8 mouse cellular contexts compared by ENCODE assay signal in genomic region chr10:62650881-62651810, GRCm38 (mm10). TPM values are rescaled to one million over a fixed set of nuclear protein-coding genes. Genes with fewer than 3 reads are reported as not detected.
DNase-seq lines count a peak whose midpoint lies in the region; ATAC-seq and TF ChIP-seq lines count a peak whose summit lies in the region.

Gene Ddx50, minus strand, starts transcription at chr10:62651218.

- no peak for TF ChIP-seq CTCF in G1E (IDR thresholded peaks at IDR 0.05; ENCODE audit: low read depth, low read length)
- TF ChIP-seq CTCF in layer of hippocampus, adult 2 months (conservative IDR thresholded peaks at IDR 0.05), result no peak
- TF ChIP-seq CTCF in lung, embryonic 14.5 days (IDR thresholded peaks at IDR 0.05; ENCODE audit: low read depth), result no peak
- TF ChIP-seq CTCF in olfactory bulb, adult 2 months (IDR thresholded peaks at IDR 0.05; ENCODE audit: insufficient read depth, low read depth, low read length), result no peak
- TF ChIP-seq CTCF in thymus, adult 2 months (IDR thresholded peaks at IDR 0.05; ENCODE audit: borderline replicate concordance, control insufficient read depth, extremely low read depth, insufficient read depth, low read length, poor library complexity), result peak; percentile 67; the same call in 1 of the 2 replicates

- H3K4me2 ChIP-seq in forebrain, embryonic 16.5 days (ENCODE audit: low read length), result peak within 1 kb of the TSS; percentile 89
- peak within 1 kb of the TSS; percentile 87 for H3K4me2 ChIP-seq in lung, embryonic 14.5 days

- no peaks in the 10 kb centered on the region for H3K27me3 ChIP-seq in G1E (ENCODE audit: insufficient read depth, low read length)
- H3K27me3 ChIP-seq in forebrain, embryonic 16.5 days (replicated peaks; ENCODE audit: control insufficient read depth, insufficient read depth, low read length), result no peaks in the 10 kb centered on the region
- no peaks in the 10 kb centered on the region for H3K27me3 ChIP-seq in lung, embryonic 14.5 days (ENCODE audit: insufficient read depth, low read length)
- H3K27me3 ChIP-seq in thymus, adult 2 months (ENCODE audit: control insufficient read depth, insufficient read depth, low read length), result no peaks in the 10 kb centered on the region

- H3K4me3 ChIP-seq in G1E (ENCODE audit: low read depth, low read length), result peak within 1 kb of the TSS; percentile 82
- peak within 1 kb of the TSS; percentile 89 for H3K4me3 ChIP-seq in forebrain, embryonic 16.5 days (replicated peaks; ENCODE audit: low read length)
- H3K4me3 ChIP-seq in layer of hippocampus, adult 2 months, result peak within 1 kb of the TSS; percentile 92
- peak within 1 kb of the TSS; percentile 95 for H3K4me3 ChIP-seq in lung, embryonic 14.5 days (ENCODE audit: low read depth, low read length)
- H3K4me3 ChIP-seq in olfactory bulb, adult 2 months (ENCODE audit: insufficient read depth, low read depth, low read length), result peak within 1 kb of the TSS; percentile 79
- H3K4me3 ChIP-seq in thymus, adult 2 months (ENCODE audit: control insufficient read depth, insufficient read depth, low read length), result peak within 1 kb of the TSS; percentile 83

- H3K9ac ChIP-seq in forebrain, embryonic 16.5 days (replicated peaks; ENCODE audit: low read depth, low read length), result peak within 1 kb of the TSS; percentile 88
- peak within 1 kb of the TSS; percentile 94 for H3K9ac ChIP-seq in lung, embryonic 14.5 days

- DNase-seq in G1E (ENCODE audit: low spot score), result peak; percentile 76
- DNase-seq in cerebellum, adult 18-20 months, result peak; percentile 99 to 100
- DNase-seq in heart, postnatal 36 days, result peak; percentile 96 to 99
- DNase-seq in layer of hippocampus, adult 2 months (ENCODE audit: low spot score in 2 of 2), result peak; percentile 100
- DNase-seq in lung, embryonic 14.5 days, result peak; percentile 100
- DNase-seq in thymus, adult 2 months, result peak; percentile 98

- peaks cover 8% of the 10 kb centered on the region; the same call in 1 of the 2 replicates for H3K4me1 ChIP-seq in G1E (ENCODE audit: insufficient read depth, low read depth, low read length)
- H3K4me1 ChIP-seq in forebrain, embryonic 16.5 days (replicated peaks; ENCODE audit: control insufficient read depth, insufficient read depth, low read length), result peaks cover 18% of the 10 kb centered on the region
- H3K4me1 ChIP-seq in lung, embryonic 14.5 days (ENCODE audit: insufficient read depth), result peaks cover 9% of the 10 kb centered on the region; the same call in 1 of the 2 replicates
- peaks cover 2% of the 10 kb centered on the region; the same call in 1 of the 2 replicates for H3K4me1 ChIP-seq in olfactory bulb, adult 2 months (ENCODE audit: control insufficient read depth, insufficient read depth, low read length)
- H3K4me1 ChIP-seq in thymus, adult 2 months (replicated peaks; ENCODE audit: control insufficient read depth, insufficient read depth, low read length), result 0 out of 2 replicates have a peak, but pooled peaks cover 2% of the 10 kb centered on the region

- intact Hi-C loops in heart, postnatal 36 days (cut with DNase I), result loop anchor here (2.0 to 5.0 kb wide), 3 partner anchors 14 to 164 kb away; partner anchors contain the start of genes Ddx21 and Vps26a

- peak within 1 kb of the TSS; percentile 95 for H3K27ac ChIP-seq in forebrain, embryonic 16.5 days (ENCODE audit: low read length)
- H3K27ac ChIP-seq in layer of hippocampus, adult 2 months, result peak within 1 kb of the TSS; percentile 95
- peak within 1 kb of the TSS; percentile 96 for H3K27ac ChIP-seq in lung, embryonic 14.5 days (ENCODE audit: low read depth)
- peak within 1 kb of the TSS; percentile 81 for H3K27ac ChIP-seq in olfactory bulb, adult 2 months (ENCODE audit: insufficient read depth, low read depth, low read length)
- H3K27ac ChIP-seq in thymus, adult 2 months (ENCODE audit: control insufficient read depth, insufficient read depth, low read length), result peak within 1 kb of the TSS; percentile 89

- peak; percentile 73 for TF ChIP-seq POLR2A in olfactory bulb, adult 2 months (IDR thresholded peaks at IDR 0.05; ENCODE audit: insufficient read depth, low read depth, low read length)
- peak; percentile 68 for TF ChIP-seq POLR2A in thymus, adult 2 months (IDR thresholded peaks at IDR 0.05; ENCODE audit: control insufficient read depth, extremely low read depth, insufficient read depth, low read length, poor library complexity)

- H3K36me3 ChIP-seq in G1E (replicated peaks), result peaks cover 9% of the 10 kb centered on the region
- H3K36me3 ChIP-seq in forebrain, embryonic 16.5 days (ENCODE audit: control insufficient read depth, insufficient read depth), result peaks cover 6% of the 10 kb centered on the region; the same call in 1 of the 2 replicates
- H3K36me3 ChIP-seq in lung, embryonic 14.5 days (ENCODE audit: insufficient read depth), result peaks cover 20% of the 10 kb centered on the region
- peaks cover 9% of the 10 kb centered on the region for H3K36me3 ChIP-seq in thymus, adult 2 months (ENCODE audit: control insufficient read depth, insufficient read depth, low read length)

- 0% methylated on average over 85 of the region's 89 CpGs for WGBS in forebrain, embryonic 16.5 days
- WGBS in lung, embryonic 14.5 days, result under 1% methylated on average over 89 of the region's 89 CpGs
- WGBS in olfactory bulb, adult 2 months, result under 1% methylated on average over 88 of the region's 89 CpGs
- WGBS in thymus, adult 2 months, result under 1% methylated on average over 88 of the region's 89 CpGs

- peak; percentile 97 for ATAC-seq in G1E (ENCODE audit: extremely low read depth, insufficient number of reproducible peaks, low FRiP score, poor library complexity, severe bottlenecking)
- ATAC-seq in forebrain, embryonic 16.5 days, result peak; percentile 99
- peak; percentile 100 for ATAC-seq in lung, embryonic 14.5 days (ENCODE audit: insufficient read depth)

- H3K9me3 ChIP-seq in G1E (replicated peaks), result no peaks in the 10 kb centered on the region
- H3K9me3 ChIP-seq in forebrain, embryonic 16.5 days (ENCODE audit: control insufficient read depth, low read length), result no peaks in the 10 kb centered on the region
- H3K9me3 ChIP-seq in lung, embryonic 14.5 days (ENCODE audit: low read depth, low read length), result no peaks in the 10 kb centered on the region

RNA-seq across cellular contexts. Expression of gene Ddx50, which starts in this region (rescaled TPM):
- total RNA-seq in G1E (2014; fragmentation: Nextera tagmentation) (67.5 and 76.6 TPM in 2 replicates), G1E (2017) (54.3 and 58.0 TPM in 2 replicates)
- 34.5 and 35.4 TPM in 2 replicates for polyA plus RNA-seq in G1E (2012)
- 104 and 109 TPM in 2 replicates for polyA plus RNA-seq in forebrain, embryonic 16.5 days (2015; fragmentation: Nextera tagmentation; extraction: Ambion mirVana)
- total RNA-seq in heart, postnatal 36 days (2021), result 10 to 100 TPM; 47.3 to 49.1 TPM
- 10 to 100 TPM; 88.5 to 89.2 TPM for total RNA-seq in layer of hippocampus, adult 2 months (2021)
- polyA plus RNA-seq in lung, embryonic 14.5 days (2014; fragmentation: Nextera tagmentation; extraction: Ambion mirVana), result 133 and 135 TPM in 2 replicates
- polyA plus RNA-seq in olfactory bulb, adult 2 months (2012; ENCODE audit: insufficient read depth, insufficient read length, low replicate concordance, missing spikeins), result 321 TPM in 1 of 2 replicates, not detected in the other
- polyA plus RNA-seq in thymus, adult 2 months (2012; rRNA removed), result 12.9 and 13.6 TPM in 2 replicates

Comparison
In these comparisons a context has a peak if more than half of its experiments do, and no peak if none do; other contexts are left out.
1. Peak in every context shown above with its lines: DNase-seq, ATAC-seq, H3K4me3 ChIP-seq and H3K27ac ChIP-seq.